Mouse (Mus musculus): ENCODE results near the gene Dclk3.

Dclk3 gene

DNA sequence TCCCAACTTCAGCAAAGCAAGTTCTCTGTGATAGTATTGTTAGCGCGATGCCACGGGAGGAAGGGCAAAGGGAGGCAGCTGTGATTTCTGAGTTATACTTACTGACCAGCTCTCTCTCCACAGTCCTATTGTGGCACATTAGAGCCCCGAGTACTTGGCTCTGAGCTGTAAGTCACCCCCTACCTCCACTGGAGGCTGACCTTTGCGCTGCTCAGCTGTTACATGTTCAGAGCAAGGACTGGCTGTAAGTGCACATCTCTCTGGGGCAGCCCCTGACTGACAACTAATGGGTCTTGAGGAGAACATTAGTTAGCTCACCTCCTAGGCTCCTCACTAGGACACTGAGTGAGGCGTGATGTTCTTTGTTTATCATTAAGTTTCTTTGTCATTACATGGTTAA is 1.6 kb downstream of the Dclk3 start:
- DNase-seq: no peak

DNA sequence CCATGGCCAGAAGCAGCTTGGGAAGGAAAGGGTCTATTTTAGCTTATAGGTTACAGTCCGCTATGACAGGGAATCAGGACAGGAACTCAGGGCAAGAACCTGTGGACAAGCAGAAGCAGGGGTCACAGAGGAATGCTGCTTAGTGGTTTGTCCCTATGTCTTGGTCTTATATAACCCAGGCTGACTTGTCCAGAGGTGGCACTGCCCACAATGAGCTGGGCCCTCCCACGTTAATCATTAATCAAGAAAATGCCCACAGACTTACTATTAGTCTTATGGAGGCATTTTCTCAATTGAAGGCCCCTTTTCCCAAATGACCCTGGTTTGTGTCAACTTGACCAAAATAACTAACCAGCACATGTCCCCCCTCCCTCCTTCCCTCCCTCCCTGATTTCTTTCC is 2.3 kb downstream of the Dclk3 start:
- DNase-seq: no peak

DNA sequence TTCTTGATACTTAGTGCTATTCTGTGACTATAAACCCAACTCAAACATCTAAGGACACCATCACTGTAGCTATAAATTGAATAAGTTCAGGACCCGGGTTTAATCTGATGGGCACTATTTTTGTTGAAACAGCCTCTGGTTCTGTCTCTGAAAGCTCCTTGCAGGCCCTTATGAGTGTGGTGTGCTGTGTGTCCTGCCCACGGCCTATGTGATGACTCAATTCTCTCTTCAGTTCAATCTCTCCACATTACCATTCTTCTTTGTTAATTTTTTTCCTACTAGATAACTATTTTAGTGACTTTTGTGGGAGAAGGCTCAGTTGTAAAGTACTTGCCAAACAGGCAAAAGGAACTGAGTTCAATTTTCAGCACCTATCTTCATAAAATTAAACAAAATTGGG is 7.3 kb downstream of the Dclk3 start:
- no peak for DNase-seq

DNA sequence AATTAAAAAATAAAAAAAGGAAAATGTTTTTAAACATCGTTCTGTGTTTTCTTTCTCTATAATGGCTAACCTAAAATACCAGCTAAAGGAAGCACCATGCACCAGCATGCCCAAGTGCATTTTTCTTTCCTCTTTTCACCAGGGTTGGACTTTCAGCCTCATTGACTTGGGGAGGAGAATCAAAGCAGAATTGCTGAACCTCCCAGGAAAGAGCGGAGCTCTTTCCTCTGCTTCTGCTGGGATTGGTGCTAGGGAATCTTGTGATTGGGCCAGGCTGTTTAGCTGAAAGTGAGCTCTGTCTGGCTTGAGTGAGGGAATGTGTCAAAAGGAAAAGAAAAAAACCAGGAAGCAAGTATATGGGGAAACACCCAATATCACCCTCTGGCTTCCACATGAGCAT is 10.1 kb downstream of the Dclk3 start:
- no peak for DNase-seq

DNA sequence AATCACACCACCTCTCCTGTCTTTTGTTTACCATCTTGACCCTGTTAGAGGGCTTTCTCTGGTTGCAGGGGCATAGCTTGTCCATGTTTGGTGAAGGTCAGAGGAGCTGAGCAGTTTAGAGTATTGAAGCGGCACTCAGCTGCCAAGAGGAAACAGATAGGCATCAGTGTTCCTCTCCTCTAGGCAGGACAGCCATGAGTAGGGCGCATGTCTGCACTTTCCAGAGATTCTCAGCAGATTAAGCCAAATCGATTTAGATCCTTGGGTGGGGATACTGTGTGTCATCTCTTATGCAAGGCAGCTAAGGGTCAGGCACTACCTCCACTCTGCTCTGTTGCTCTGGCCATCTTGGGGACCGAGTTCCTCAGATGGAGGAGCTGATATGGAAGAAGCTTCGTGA is 11.0 kb downstream of the Dclk3 start:
- no peak for DNase-seq

DNA sequence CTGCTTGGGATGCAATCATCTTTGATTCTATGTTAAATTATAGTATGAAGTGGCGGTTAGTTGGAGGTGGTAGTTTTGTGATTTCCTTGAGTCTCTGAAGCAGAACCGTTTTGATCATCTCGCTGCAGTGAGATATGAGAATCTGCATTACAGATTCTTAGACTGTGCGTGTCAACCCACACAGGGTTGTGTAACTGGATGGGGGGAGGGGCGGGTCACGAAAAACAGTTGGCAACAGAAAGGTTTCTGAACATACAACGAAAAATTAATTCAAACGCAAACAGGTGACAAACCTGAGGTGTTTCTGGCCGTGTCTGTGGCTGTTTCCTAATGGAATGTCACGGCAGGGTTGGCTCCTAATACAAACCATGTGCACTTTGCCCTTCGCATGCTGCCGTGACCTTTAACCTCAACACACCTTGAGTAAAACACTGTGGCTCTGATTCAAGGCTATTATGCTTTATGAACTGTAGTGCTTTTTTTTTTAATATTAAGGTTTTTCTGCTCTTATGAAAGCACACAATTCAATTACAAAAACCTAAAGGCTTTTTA is 12.0 kb downstream of the Dclk3 start:
- no peak for DNase-seq

DNA sequence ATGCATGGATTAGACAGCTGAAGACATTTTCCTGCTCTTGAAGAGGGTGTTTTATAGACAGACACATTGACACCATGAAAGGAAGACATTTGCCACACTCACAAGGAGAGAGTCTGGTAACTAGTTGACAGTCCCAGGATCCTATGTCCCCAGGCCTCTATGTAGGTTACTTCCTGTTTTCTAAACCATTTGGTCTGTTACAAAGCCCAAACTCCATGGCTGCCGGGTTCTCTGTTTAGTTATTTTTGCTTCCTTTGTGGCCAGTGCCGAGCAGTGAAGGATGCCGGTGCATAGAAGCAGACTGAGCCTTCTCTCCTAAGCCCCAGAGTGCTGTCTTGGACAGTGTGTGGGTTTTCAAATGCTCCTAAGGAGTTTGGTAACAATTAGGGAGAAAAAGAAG is 15.0 kb downstream of the Dclk3 start:
- no peak for DNase-seq

DNA sequence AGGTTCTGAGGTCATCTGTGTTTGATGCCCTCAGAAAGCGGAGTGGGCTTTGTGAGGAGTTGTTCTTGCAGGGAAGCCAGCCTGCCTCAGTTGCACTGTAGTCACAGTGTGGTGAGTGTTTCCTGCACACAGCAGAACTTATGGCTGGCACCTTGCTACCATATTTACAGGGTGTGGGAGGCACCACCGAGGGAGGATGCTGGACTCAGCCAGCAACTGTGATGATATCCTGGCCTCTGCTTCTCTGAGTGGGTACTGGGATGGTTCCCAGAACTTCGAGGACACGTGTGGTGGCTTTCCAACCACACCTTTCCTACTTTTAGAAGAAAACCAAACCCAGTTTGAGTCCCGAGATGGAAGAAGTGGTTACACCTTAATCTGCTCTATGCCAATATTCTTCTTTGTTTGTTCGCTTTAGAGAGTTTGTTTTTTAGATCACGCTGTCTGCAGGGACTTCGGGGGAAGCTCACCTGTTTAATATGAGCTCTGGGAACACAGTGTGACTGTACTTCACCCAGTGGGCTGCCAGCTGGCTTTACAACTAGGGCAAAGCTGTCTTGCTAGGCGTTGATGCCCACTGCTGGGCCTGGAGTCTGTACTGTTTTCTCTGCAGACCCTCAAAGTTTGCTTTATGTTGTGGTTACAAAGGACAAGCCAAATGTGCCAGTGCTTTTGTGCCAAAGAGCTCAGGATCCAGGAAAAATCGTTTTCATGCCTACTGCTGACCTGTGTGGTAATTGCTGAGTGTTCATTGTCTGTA is 18.5 kb downstream of the Dclk3 start:
- no peak for DNase-seq

DNA sequence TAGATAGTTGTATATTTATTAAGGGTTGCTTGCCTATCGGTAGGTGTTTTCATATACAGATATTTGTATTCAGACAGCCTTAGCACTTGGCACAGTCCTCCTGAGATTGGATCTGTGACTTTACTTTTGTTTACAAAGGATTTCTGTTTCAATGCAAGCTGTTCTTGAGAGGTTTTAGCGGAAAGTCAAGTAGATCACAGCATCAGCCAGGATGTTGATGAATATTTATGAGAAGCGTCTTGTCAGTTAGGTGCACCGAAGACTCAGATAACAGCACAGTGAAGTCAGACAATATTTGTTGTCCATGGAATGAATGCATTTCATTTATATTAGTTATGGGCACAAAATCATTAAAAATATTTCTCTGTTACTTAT is 19.0 kb downstream of the Dclk3 start:
- DNase-seq: no peak

DNA sequence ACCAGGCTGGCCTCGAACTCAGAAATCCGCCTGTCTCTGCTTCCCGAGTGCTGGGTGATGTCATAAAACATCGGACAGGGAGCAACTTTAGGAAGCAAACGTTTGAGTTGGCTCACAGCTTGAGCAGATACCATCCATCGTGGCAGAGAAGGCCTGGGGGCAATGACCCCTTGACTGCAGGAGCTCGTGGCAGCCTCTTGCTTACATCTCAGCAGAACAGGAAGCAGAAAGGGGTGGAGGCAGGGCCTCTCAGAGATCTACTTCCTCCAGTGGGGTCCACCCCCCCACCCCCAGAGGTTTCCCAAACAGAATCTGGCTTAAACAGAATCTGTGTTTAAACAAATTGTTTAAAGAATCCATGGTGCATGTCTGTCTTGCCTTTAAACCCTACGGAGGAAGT is 20.6 kb downstream of the Dclk3 start:
- DNase-seq: no peak

DNA sequence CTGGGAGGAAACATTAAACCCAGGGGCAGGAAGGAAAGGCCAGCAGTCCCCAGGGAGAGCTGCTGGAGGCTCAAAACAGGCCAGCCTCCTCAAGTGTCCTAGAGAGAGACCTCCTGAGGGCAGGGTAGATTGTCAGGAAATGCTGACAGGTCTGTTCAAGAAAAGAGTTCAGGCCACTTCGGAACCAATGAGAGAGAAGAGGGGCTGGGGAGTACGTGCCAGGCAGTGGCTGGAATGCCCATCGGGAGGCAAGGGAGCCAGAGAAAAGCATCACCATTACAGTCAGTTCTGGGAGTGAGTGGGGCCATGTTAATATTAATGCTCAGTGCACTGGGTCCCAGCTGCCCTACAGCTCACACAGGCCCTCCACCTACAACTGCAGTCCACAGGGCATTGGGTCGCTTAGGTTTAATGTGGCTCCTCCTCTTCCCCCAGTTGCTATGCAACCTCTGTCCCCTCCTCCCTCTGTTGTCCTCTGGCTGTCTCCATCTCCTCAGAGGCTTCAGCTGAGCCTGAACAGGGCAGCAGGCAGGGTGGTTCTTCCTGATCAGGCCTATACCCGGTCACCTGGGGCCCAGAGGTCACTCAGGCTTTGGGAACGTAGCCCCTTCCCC is 21.4 kb downstream of the Dclk3 start:
- no peak for DNase-seq

DNA sequence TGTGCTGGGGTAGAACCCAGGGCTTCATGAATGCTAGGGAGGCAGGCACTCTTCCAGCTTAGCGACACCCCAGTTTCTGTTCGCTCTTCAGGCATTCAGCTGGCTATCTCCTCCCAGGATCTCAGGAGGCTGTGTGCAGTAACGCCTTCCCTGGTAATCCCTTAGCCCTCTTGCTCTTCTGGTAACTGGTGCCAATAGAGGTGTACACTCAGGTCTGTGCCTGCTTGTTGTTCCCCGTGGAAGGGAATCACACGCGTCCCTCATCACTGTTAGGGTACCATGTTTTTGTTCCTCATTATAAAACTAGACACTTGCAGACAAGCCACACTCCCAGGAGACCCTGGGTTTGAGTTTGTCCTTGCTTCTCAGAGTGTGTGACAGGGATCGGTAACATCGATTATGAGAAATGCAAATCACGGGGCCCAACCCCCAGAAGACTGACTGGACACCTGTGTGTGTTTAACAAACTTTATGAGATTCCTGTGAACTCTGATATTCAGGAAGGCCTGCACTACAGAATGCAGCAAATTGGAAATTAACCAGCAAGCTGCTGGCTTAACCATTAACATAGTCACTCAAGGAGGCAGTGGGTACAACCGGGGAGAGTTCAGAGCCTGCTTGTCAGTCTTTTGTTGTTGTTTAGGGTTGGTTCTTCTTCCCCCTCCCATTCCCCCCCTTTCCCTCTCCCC is 22.7 kb downstream of the Dclk3 start:
- no peak for DNase-seq

DNA sequence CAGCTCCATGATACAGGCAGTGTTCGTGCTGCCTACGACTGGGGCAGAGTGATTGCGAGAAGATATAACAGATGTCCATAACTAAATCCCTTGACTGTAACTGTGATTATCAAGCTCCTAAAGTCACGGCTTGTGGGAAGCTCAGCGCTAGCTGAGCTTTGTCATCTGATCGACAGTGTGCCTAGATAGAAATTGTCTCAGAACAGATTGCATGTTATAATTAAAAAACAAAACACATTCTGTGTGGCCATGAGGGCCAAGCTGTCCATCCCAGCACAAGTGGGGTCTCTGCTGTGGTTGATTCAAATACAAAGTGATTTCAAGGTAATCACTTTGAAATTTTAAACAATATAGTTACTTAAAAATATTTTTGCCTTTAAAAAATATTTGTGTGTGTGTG is 26.8 kb downstream of the Dclk3 start:
- no peak for DNase-seq

DNA sequence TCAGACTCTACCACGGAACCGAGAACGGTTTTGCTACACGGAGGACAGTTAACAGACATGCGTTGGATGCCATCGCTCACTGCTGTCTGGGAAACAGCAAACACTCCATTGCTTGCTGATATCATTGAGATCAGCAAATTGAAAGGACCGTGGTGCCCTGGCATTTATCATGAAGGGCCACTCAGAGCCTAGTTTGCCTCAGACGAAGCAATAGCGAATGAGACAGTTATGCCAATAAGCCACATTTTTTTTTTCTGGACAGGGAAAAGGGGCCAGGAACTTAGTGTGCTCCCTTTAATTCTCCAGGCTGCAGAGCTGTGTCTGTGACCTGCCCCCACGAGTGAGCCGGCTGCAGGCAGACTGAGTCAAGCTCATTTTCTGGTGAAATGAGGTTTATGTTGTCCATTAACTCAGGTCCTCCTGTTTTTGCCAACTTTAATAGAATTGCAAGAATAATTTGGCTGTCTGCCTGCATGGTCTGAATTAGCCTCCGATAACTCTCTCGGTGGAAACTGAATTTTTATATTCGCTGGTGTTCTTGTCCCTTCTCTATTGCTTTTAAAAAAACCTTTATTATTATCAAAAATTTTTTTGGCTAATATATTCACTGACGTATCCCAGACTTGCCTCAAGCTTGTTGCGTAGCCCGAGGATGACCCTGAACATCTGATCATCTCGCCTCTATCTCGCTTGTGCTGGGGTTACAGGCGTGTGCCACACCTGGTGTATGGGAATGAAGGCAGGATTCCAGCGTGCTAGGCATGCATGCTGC is 35.0 kb downstream of the Dclk3 start:
- DNase-seq: no peak

DNA sequence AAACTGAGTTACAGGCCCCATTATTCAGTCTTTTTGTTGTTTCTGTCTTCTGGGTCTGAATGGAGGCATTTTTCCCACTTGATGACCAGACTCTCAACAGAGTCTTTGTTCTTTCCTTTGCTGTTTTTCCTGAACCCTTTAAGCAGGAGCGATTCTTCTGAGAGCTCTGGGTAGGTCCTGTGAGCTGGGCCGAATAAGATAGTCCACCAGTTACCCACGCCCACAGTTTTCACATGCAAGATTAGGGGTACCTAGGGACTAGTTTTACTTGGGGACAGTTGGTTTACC is 35.5 kb downstream of the Dclk3 start:
- no peak for DNase-seq

DNA sequence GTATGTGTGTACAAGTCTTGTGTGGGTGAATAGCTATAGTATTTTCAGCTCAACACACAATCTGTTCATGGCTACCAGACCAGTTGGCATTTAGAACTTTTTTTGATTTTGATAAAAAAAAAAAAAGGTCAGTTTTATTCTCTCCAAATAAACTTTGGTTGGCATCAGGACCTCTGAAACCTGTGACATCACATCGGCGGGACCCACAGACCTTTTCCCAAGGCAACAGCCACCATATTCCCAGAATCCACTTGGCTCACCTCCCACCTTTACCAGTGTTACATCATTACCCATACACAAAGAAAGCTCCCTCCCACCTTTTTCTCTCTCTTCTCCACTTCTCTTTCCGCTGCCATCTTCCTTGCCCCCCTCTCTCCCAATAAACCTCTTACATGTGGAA is 36.4 kb downstream of the Dclk3 start:
- no peak for DNase-seq

DNA sequence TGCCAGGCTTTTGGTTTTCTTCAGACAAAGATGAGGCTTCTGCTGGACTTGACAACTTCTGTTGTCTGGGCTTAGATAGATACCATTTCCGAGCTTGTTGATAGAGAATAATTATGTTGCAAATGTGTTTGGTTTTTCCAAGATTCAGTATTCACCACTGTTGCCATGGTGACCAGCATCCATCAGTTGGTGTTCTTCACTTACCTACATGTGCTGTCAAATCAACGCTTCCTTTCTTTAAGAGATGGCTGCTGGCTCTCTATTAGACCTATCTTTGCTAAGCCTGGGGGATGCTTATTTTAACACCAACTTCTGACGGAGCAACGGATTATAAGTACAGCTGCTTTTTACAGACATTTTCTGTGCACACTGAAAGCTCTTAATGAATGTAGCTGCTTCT is 37.1 kb downstream of the Dclk3 start:
- DNase-seq: no peak

DNA sequence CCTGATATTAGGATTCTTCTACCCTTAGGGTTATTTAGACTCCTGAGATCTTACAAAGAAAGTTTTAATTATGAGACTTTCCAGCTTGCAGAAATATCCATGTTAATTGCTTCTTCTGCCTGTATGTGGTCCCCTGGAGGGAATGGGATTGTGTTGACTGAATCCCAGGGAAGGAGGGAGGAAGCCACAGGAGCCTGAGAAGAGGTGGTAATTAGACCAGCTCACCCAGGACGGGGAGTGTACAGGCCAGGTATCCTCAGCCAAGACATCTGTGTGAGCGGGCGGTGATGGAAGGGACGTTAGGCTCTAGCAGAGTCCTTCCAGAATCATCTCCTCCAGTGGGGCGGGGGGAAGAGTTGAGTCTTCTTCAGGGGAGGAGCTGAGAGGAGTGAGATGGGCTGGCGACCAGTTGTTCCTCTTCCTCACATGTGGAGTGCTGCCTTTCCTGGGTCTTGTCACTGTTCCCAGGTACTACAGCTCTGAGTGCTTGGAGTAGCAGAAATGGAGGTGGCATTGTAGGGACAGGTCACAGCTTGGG is 37.7 kb downstream of the Dclk3 start:
- no peak for DNase-seq

DNA sequence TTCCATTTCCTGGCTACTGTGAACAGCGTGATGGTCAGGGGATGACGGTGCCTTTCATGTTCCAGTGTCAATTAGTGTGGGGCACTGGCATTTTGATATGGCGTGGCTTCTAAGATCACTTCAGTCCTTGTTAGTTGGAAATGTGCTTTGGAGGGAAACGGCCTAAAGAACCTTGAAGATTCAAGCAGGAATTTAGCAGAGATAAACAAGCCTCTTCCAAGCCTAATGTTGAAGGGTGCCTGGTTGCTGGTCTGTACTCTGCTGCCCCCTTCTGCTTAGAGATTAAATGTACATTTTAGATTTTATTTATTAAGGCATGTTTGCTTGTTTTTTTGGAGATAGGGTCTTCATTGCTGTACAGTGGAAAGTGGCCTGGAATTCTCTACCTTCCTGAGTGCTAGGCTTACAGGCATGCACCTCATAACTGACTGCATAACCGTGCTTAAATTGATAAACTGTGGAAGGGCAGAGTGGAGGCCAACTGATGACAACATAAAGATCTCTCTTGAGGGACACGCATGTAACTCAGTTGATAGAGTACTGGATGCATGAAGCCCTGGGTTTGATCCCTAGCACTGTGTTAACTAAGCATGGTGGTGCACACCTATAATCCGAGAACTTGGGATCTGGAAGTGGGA is 40.1 kb downstream of the Dclk3 start:
- no peak for DNase-seq

DNA sequence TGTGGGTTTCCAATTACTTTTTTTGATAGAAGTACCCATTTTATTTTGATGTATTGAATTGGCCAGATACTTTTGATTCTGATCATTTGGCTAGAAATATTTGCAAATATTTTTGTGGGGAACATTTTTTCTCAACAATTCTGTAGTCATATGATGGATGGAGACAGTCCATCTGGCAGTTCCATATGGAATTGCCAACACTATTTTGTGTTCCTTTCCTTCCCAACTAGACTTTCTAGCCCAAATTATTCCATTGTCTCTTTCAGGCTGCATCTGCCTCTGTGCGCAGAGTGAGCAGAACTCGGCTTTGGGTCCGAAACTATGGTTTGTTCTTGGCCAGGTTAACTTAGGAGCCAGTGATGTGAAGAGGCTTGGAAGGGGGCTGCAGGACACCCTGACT is 42.1 kb downstream of the Dclk3 start:
- DNase-seq: no peak

DNA sequence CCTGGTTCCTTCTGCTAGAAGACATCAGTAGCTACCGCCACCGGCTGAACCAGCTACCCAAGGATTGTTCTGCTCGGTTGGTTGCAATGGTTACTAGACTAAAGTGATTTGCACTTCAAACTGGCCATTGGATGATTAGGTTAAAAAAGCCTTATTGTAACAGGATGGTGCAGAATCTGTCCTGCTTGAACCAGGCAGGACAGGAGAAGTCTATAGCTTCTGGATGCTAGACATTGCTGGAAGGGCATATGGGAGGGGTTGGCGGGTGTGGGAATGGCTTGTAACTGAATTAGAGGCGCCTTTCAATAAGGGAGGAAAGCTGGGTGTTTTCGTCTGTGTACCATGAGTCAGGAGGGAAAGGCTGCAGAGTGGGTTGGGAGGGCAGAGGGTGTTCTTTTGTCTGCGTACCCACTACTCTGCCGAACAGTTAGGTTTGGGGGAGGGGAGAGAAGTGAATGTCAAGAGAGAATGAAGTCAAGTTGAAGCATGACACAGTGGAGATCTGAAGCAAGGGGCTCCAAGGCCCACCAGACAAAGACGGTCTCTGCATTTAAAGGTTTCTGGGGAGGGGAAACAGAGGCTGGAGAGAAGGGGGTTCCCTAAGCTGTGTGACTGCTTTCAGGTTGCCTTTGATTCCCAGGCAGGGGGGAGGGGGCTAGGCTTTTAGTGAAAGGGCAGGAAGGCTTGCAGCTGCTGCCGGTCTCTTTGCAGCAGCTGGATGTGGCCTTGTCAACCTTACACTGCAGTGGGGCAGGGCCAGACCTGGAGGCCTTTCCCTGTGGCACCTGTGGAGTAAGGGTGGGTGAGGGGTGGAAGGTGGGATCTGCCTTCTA is 48.0 kb downstream of the Dclk3 start:
- no peak for DNase-seq

DNA sequence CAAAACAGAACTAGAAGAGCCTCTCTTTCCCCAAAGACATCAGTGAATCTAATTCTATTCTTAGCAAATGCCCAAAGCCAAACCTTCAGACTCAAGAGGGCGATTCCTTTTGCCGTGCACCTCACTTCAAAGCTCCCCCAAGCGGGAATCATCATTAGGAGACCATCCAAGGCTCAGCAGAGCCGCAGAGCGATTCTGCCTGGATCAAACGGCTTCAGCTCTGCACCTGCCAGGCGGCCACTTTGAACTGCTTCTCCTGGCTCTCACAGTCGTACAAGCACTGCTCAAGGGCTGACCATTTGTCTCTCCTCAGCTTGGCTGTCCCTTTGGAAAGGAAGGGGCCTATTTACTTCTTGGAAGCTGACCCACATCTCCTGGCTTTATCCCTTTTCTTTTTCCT is 51.7 kb downstream of the Dclk3 start:
- no peak for DNase-seq

Data from thymus, postnatal 14 days (tissue).